Mouse (Mus musculus): ENCODE data around the gene Parp3.

Parp3 gene

GRCm38 (mm10) chr9:106457163-106457559 lies 19.6 kb downstream of the Parp3 start:
- no peak for DNase-seq (ENCODE audit: low spot score in 2 of 2)

- no peak for DNase-seq (ENCODE audit: low spot score in 2 of 2)
These were observed 20.2 kb downstream of the Parp3 start for GRCm38 (mm10) chr9:106456325-106457162.

GRCm38 (mm10) chr9:106454888-106455681 lies 21.7 kb downstream of the Parp3 start:
- DNase-seq (ENCODE audit: low spot score in 2 of 2), result no peak

GRCm38 (mm10) chr9:106454071-106454761 lies 22.5 kb downstream of the Parp3 start:
- no peak for DNase-seq (ENCODE audit: low spot score in 2 of 2)

- DNase-seq (ENCODE audit: low spot score in 2 of 2), result no peak
These were observed 23.3 kb downstream of the Parp3 start, which contains the start of gene Pcbp4 for GRCm38 (mm10) chr9:106453271-106454070. Gene Pcbp4, plus strand, starts transcription at chr9:106453291.

- no peak for DNase-seq (ENCODE audit: low spot score in 2 of 2)
These were observed 23.9 kb downstream of the Parp3 start for GRCm38 (mm10) chr9:106452821-106453220.

GRCm38 (mm10) chr9:106452351-106452750 lies 24.4 kb downstream of the Parp3 start:
- DNase-seq (ENCODE audit: low spot score in 2 of 2), result no peak

GRCm38 (mm10) chr9:106451899-106452298 lies 24.9 kb downstream of the Parp3 start:
- no peak for DNase-seq (ENCODE audit: low spot score in 2 of 2)

GRCm38 (mm10) chr9:106451298-106451697 lies 25.5 kb downstream of the Parp3 start:
- DNase-seq (ENCODE audit: low spot score in 2 of 2), result no peak

- no peak for DNase-seq (ENCODE audit: low spot score in 2 of 2)
These were observed 26.1 kb downstream of the Parp3 start for GRCm38 (mm10) chr9:106450661-106451060.

- no peak for DNase-seq (ENCODE audit: low spot score in 2 of 2)
These were observed 26.8 kb downstream of the Parp3 start for GRCm38 (mm10) chr9:106449947-106450346.

- DNase-seq (ENCODE audit: low spot score in 2 of 2), result peak; percentile 53 to 73
These were observed 28.2 kb downstream of the Parp3 start for GRCm38 (mm10) chr9:106448498-106449031.

- no peak for DNase-seq (ENCODE audit: low spot score in 2 of 2)
These were observed 28.8 kb downstream of the Parp3 start for GRCm38 (mm10) chr9:106447951-106448350.

GRCm38 (mm10) chr9:106447348-106447747 lies 29.4 kb downstream of the Parp3 start, which contains the start of the genes Abhd14b and Abhd14a:
Gene Abhd14b, plus strand, starts transcription at chr9:106447459.
Gene Abhd14a, minus strand, starts transcription at chr9:106447678.
- peak; percentile 88 to 89 for DNase-seq (ENCODE audit: low spot score in 2 of 2)

GRCm38 (mm10) chr9:106444836-106445235 lies 31.9 kb downstream of the Parp3 start:
- no peak for DNase-seq (ENCODE audit: low spot score in 2 of 2)

GRCm38 (mm10) chr9:106442680-106443079 lies 34.1 kb downstream of the Parp3 start:
- DNase-seq (ENCODE audit: low spot score in 2 of 2), result no peak

- DNase-seq (ENCODE audit: low spot score in 2 of 2), result no peak
These were observed 40.2 kb downstream of the Parp3 start for GRCm38 (mm10) chr9:106436566-106436965.

- DNase-seq (ENCODE audit: low spot score in 2 of 2), result peak in 1 of 2 experiments; percentile 58
These were observed 43.4 kb downstream of the Parp3 start for GRCm38 (mm10) chr9:106433389-106433788.

- no peak for DNase-seq (ENCODE audit: low spot score in 2 of 2)
These were observed 46.8 kb downstream of the Parp3 start for GRCm38 (mm10) chr9:106430015-106430264.

- DNase-seq (ENCODE audit: low spot score in 2 of 2), result peak; percentile 87 to 89
These were observed 47.3 kb downstream of the Parp3 start, which contains the start of gene Rpl29 for GRCm38 (mm10) chr9:106429221-106430014. Gene Rpl29, plus strand, starts transcription at chr9:106429454.
